Mouse (Mus musculus): Measurements from ENCODE around the gene Tacr1. TPM values are rescaled to one million over a fixed set of nuclear protein-coding genes. Genes with fewer than 3 reads are reported as not detected.

The Tacr1 gene
- total RNA-seq, 2 experiments from 2014 or later, result not detected

DNA sequence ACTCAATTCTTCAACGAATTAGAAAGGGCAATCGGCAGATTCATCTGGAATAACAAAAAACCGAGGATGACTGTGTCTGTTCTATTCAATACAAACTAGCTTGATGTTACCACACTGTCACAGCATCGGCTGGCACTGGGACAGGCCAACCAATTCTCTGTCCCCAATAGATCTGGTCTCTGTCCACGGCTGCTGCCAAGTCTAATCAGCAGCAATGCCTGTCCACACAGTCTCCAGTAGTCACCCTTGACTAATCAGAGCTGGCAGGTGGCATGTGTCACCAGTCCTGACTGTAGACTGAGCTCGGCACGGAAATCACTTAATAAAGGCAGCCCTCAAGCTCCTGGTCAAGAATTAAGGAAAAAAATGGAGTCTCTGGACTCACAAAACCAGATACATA lies 187.3 kb downstream of the Tacr1 start:
- Histone ChIP-seq H3K4me3 (no peak overlapping the region), H3K27ac (no peak overlapping the region)
- intact Hi-C loops (cut with DNase I), result no loop called here
- DNase-seq, result no peak
- TF ChIP-seq CTCF (IDR thresholded peaks at IDR 0.05), result no peak

- H3K27ac ChIP-seq, result no peak overlapping the region
- H3K4me3 ChIP-seq, result no peak overlapping the region
- no peak for TF ChIP-seq CTCF (IDR thresholded peaks at IDR 0.05)
- intact Hi-C loops (cut with DNase I), result no loop called here
- no peak for DNase-seq
These were observed 193.4 kb downstream of the Tacr1 start for GRCm38 (mm10) chr6:82595461-82596090.

- intact Hi-C loops (cut with DNase I), result no loop called here
- no peak overlapping the region for H3K27ac ChIP-seq
- H3K4me3 ChIP-seq, result no peak overlapping the region
- TF ChIP-seq CTCF (IDR thresholded peaks at IDR 0.05), result no peak
- DNase-seq, result no peak
These were observed 201.1 kb downstream of the Tacr1 start for GRCm38 (mm10) chr6:82603228-82603627.

DNA sequence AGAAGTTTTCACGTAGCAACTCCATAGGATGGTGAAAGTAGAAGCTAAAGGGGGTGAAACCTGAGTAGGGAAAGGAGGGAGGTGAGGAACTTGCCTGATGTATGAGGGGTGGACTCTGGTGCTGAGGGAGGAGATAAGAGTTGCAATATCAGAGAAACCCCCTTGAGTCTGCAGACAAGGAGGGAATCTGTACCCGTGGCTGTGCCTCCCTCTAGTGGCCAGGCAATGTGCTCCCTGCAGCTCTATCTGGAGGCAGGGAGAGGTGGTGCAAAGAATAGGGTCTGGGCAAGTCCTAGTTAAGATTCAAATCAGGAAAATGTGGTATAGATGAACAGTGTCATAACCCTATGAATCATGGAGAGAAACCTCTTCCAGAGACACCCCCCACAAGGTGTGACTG lies 201.5 kb downstream of the Tacr1 start:
- no peak for DNase-seq
- peak; percentile 55 for TF ChIP-seq CTCF (IDR thresholded peaks at IDR 0.05)
- intact Hi-C loops (cut with DNase I), result no loop called here

DNA sequence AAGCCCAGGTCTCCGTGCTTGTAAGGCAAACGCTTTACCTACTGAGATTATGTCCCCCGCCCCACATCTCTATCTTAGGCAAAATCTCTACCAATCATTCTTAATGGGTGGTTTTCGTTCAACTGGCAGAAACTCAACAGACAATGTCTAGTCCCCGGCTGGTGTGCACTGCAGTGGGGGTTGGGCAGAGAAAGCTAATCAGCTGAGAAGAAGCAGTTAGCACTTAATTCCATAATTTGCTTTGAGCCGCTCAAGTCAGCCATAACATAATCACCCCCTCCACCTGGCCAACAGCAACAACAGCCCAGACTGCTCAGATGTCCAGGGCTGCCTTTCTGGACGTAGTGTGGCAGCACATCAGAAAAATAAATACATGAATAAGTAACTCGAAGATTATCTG lies 202.7 kb downstream of the Tacr1 start:
- no peak overlapping the region for H3K27ac ChIP-seq
- TF ChIP-seq CTCF (IDR thresholded peaks at IDR 0.05), result no peak
- no peak for DNase-seq
- H3K4me3 ChIP-seq, result no peak overlapping the region
- intact Hi-C loops (cut with DNase I), result no loop called here

More for the DNA sequence above, 201.5 kb downstream of the Tacr1 start:
- H3K4me3 ChIP-seq, result no peak overlapping the region
- H3K27ac ChIP-seq, result no peak overlapping the region

GRCm38 (mm10) chr6:82608756-82609155 lies 206.6 kb downstream of the Tacr1 start:
- no peak for TF ChIP-seq CTCF (IDR thresholded peaks at IDR 0.05)
- intact Hi-C loops (cut with DNase I), result no loop called here

GRCm38 (mm10) chr6:82609339-82609926 lies 207.3 kb downstream of the Tacr1 start:
- intact Hi-C loops (cut with DNase I), result no loop called here
- no peak overlapping the region for H3K4me3 ChIP-seq
- no peak overlapping the region for H3K27ac ChIP-seq
- no peak for TF ChIP-seq CTCF (IDR thresholded peaks at IDR 0.05)
- no peak for DNase-seq

More at GRCm38 (mm10) chr6:82608756-82609155, 206.6 kb downstream of the Tacr1 start:
- DNase-seq, result no peak
- Histone ChIP-seq H3K4me3 (no peak overlapping the region), H3K27ac (no peak overlapping the region)

Data from gastrocnemius, adult 2 months (tissue).